Mouse (Mus musculus) right cerebral cortex, postnatal 36 days (tissue): ENCODE results near the gene Fxyd5.

ENCODE experiments used
- DNase-seq, 2 experiments: peaks; one replicate each; pipeline ENCODE4 v3.0.0; 2022; ENCODE audit warnings: low spot score in 2 of 2, mixed read lengths in 1 of 2

Gene Fxyd5

DNA sequence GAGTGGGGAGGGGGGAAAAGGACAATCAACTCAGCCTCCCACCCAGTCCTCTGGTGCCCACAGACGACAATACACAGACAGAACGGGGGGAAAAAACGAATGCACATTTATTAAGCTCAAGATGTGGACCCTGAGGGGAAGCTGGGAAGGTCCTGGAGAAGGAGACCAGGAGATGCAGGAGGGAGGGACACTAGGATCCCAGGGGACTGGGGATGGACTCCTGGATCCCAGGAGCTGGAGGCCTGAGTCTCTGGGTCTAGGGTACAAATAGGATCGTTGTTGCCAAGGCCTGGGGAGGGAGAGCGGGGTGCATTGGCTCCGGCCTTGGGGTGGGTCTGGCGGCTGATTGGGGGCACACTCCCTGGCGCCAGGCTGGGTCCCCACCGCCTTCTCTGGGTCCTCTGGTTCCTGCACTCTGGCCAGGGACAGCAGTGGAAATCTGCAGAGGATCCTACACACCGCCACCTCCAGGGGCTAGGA, at the start of gene Fxyd5:
Gene Fxyd5, minus strand, starts transcription at position 51 of the 480 bp plus-strand sequence.
- DNase-seq = no peak

DNA sequence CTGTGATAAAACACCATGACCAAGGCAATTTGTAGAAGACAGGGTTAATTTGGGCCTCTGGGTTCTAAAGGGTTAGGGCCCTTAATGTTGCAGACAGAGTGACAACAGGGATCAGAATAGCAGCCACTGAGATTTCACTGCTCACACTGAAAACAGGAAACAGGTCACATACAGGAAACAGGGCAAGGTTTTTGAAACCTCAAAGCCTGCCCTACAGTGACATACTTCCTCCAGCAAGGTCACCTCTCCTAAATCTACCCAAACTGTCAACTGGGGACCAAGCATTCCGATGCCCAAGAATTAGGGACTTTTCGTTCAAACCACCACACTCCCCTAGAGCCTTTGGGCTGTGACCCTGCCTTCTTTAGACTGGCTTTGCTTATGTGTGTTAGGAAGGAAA, 47.4 kb upstream of the Fxyd5 start:
- DNase-seq = no peak

DNA sequence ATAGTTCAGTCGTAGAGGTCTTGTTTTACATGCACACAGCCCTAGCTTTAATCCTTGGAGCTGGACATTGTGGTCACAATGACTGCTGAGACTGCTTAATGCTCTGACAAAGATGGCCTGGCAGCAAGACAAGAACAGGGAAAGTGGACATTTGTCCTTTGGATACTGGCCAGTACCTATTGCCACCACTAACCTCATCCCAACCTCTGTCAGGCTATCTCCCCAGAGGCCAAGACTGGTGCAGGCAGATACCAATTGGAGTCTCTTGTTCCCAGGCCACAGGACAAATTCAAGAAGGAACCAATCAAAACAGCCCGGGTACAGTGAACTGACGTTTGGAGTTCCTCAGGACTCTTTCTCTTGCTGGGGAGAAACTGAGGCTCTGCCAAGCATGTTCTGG, 45.9 kb upstream of the Fxyd5 start:
- no peak for DNase-seq

DNA sequence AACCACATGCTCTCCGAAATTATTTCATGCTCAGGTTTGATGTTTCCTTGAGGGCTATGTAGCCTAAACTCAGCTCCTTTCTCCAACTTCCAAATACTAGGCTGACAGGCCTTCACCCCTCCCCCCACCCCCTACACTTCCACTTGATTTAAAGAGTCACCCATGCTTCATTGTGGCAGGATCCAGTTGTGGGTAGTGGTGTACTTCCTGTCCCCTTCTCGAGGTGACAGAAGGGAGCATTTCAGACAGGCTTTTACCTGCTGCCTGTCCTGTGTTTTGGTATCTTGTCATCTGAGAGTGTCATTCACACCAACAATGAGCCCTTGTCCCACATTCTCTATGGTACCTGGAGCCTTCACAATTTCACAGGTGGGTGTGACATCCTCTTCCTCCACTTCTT, 45.0 kb upstream of the Fxyd5 start:
- DNase-seq = no peak

DNA sequence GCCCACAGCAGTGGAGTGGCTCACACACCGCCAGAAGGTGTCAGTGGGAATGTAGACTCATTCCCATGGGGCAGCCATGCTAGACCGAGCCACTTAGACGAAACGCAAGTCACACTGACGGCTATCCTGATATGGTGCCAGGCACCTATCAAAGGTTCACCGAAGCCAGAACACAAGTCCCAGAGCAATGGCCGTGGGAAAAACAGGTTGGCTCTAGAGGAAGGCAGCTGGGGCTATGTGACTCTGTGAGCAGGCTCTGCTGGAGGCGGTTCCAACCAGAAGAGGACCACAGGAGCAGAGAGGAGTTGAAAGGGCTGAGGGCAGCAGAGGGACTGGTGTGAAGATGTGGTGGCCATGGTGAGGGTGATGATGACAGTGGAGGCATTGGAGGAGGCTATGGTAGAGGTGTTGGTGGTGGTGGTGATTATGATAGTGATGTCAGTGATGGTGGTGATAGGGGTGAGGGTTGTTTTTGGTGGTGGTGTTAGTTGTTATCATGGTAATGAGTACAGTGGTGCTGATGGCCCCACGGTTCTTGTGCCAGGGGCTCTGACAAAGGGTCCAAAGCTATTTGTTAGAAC, 44.0 kb upstream of the Fxyd5 start:
- DNase-seq = no peak

DNA sequence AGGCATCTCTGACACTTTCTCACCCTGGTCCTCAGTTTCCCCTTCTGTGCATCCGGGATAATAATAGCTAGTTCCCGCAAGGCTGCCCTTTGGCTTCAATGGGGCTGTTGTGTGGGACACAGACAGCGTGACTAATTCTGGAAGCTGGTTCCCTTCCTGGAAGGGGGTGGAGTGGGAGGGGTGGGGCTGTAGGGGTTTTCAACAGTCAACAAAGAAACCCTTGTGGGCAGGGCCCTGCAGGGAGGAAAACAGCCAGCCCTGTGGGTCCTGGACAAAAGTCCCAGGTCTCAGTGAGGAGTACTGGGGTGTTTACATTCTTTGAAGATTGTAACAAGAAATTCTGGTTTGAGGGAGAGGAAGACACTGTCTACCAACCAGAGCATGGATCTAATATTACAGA, 42.9 kb upstream of the Fxyd5 start:
- DNase-seq = no peak

DNA sequence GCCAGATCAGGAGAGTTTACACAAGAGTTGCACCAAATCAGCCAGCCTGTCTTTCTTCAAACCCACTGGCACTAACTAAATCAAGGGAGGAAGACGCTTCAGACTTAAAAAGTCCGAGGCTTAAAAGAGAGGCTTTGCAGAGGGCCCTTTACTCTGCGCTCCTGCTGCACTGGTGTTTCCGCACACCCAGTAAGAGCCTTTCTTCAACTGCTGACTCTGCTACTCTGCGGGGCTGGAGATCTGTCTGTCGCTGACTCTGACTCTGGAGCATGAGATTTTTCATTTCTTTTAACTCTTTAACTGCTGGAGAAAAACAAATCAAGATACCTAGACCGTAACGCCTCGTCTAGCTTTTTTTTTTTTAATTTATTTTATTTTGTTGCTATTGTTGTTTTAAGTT, 41.9 kb upstream of the Fxyd5 start:
- no peak for DNase-seq

DNA sequence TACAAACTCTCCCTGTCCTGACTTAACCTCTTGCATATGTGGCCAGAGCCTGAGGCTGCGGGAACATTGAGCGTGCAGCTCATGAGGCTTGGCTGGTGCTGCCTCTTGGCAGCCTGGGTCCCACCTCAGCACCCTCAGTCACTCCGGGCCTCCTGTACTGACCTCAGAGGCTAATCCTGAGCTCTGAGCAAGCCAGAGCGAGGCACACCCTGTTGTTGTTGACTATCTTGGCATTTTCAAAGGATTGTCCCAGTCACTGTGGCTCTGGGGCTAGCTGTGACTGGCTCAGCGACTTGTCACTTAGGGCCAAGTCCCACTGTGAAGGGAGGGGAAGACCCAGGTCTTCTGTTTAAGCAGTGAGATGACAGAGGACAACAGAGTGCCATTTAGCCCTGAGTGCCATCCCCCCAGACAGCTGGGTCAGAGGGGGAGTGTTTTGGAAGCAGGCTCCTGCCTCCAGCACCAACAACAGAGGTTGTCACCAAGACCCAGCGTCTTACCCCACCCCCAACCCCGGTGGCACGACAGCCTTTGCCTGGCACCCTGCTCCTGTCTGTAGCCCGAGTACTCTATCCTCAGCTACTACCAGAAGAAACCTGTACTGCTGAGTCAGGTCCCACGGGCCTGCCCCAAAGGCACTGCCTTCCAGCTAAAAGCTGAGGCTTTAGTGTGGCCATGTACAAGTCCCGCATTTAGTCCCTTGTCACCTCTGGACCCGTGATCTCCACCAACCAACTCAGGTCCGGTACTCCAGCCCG, 40.7 kb upstream of the Fxyd5 start:
- no peak for DNase-seq

DNA sequence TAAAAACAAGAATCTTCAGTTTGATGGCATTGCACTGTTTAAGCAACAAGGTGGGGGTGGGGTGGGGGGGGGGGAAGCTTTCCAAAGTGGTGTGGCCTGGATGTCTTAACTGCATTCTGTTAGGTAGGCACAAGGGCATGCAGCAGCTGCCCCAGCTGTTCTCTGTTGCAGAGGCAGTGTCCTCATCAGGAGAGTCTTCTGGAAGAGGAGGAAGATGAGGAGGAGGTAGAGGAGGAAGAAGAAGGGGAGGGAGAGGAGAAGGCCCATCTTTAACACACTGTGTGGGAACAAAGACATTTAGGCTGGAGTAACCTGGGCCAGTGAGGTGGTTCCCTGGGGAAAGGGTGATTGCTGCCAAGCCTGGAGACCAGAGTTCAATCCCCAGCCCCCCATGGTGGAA, 39.8 kb upstream of the Fxyd5 start:
- no peak for DNase-seq

DNA sequence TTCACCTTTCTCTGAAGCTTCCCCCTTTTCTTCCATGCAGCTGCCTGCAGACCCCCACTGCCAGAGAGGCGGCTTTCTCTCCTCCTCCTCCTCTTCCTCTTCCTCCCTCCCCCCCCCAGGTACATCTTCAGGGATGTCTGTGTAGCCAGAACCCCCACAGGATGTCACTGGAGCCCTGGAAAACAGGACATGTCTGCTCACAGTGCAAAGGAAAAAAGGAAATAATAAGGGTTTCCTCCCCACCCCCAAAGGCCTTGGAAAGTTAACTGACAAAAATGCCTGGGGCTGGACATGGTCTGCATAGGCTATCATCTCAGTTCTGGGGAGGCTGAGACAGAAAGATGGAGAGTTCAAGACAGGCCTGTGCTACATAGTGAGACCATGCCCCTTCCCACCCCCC, 38.8 kb upstream of the Fxyd5 start:
- no peak for DNase-seq

DNA sequence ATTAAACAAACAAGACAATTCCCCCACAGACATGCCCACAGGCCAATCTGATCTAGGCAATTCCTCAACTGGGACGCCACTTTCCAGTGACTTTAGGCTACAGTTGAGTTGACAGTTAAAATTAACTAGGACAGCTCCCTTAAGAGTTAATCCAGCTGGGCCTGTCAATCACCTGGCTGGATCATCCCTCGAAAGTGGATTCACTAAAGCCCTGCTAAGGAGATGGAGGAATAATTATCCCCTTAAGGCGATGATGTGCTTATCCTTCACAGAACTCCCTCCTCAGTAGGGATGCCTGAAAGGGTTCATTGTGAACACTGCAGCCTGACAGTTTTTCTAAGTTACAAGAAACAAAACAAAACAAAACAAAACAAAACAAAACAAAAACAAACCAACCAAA, 38.3 kb upstream of the Fxyd5 start:
- no peak for DNase-seq

DNA sequence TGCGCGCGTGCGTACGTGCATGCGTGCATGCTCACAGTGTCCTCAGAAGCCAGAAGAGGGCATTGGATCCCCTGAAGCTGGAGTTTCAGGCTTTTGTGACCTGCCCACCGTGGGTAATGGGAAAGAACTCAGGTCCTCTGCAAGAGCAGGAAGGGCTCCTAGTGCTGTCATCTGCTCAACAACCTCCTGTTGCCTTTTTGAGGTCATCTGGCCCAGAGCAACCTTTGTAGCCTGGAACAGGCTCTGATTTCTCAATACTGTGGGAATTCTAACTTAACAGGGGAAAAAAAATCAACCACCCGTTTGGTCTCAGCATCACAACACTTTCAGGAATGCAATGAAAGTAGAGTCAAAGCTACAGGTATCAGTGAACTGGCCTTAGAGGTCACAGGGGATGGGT, 37.4 kb upstream of the Fxyd5 start:
- DNase-seq = no peak

DNA sequence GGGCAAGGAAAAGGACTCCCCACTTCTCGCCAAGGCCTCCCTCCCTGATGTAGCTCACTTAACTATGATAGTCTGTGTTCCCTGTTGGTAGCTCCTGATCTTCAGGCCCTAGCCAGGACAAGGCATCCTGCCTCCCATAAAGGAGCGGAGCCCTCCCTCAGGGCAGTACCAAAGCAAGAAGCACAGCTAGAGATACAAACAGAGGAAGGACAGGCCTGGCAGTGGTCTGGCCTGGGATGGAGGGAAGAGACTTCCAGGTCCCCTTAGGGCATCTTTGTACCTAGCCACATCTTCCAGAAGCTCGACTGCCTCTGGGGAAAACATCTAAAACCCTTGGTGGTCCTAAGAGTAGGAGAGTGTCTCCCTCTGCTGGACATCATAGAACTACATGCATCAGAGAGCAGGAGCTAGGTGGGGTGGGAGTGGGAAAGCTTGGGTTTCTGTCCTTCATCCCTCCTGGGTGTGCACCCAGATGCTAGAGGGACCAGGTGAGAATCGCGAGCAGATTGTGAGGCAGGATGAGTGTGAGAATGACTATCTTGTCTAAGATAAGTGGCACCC, 35.7 kb upstream of the Fxyd5 start:
- DNase-seq = no peak

DNA sequence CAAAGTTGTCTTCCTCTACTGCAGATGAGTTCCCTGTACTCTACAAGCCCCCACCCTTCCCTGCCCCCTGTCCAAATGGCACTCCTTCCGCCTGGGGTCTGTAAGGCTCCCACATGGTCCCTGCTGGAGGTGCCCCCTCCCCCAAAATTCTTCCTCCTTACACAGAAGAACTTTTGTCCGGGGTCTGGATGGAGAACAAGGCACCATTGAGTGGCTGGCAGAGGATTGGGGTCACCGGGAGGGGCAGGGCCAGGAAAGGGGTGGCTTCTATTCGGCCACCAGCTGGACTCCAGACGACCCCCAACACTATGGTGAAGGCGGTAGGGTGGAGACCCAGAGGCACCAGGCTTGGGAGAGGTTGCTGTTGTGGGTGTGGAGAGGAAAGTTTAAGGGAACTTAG, 35.2 kb upstream of the Fxyd5 start:
- no peak for DNase-seq

DNA sequence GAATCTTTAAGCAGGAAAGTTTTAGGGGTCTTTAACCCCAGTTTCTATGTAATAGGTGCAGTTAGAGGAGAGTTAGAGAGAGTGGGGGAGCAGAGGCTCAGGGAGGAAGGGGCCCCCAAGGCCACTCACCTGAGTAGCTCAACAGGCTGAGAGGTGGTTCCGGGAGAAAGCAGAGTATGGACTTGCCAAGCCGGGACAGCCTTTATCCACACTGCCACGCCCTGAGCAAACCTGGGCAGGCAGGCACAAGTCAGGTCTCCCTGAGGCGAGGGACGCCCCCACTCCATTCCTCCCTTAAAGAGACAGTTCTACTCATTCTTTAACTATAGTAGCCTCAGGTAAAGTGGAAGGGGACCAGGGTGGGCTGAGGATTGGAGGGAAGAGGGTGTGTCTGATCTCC, 34.2 kb upstream of the Fxyd5 start, which contains the start of gene Fxyd3:
Gene Fxyd3, minus strand, starts transcription at position 213 of the 400 bp plus-strand sequence.
- no peak for DNase-seq

DNA sequence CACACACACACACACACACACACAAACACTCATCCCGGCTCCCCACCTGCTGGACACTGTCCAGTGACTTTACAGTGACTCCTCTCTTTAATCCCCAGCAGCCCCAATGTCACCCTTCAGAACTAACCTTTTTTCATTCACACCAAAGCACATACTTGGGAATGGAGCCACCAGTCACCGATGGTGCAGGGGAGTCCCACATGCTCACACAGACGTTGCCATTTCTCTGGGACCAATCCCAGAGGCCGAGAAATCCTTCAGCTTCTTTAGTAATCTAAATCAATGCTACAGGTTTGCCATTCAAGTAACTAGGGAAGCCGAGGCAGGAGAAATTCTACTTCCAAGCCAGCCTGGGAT, 32.4 kb upstream of the Fxyd5 start:
- DNase-seq = no peak

DNA sequence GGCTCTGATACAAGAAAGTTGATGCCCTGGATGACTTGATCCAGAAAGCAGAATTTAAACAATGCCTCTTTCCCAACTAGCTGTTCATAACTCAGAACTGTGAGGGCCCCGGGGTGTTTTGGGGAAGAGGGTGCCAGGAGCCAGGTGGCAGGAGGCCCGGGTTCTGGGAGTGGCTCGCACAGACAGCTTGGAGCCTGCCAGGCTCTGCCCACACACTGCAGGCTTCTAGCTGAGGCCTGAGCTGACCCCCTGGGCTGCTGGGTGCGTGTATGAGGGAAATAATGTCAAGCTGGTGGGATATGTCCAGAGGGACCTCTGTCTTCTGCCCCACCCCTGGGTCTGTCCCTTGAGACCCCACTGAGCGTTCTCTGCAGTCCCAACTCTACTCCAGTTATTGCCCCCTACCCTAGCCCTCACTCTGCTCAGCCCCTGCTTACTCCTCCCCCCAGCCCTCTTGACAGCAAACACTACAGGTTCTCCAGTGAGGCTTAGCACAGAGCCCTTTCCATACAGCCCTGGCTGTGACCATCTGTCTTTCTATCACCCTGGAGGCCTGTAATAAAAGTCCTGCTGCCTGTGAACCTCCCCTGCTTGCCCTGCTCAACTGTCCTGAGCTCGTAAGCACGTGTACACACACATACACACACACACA, 31.9 kb upstream of the Fxyd5 start:
- no peak for DNase-seq

DNA sequence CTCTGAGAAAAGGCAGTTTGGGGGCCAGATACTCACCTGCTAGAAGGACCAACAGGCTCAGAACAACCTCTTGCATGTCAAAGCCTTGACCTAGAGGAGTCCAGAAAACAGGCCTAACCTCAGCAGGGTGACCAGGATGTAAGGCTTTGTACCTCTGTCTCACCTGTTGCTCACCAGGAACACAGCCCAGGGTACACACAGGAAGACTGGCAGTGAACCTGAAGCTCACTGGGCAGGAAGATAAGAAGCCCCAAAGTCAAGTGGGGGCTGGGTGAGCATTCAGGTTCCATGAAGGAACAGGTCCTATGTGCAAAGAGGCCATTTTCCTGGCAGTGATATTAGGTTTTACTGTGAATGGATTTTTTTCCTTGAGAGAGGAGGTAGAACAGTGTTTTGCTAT, 31.3 kb upstream of the Fxyd5 start:
- DNase-seq = no peak

DNA sequence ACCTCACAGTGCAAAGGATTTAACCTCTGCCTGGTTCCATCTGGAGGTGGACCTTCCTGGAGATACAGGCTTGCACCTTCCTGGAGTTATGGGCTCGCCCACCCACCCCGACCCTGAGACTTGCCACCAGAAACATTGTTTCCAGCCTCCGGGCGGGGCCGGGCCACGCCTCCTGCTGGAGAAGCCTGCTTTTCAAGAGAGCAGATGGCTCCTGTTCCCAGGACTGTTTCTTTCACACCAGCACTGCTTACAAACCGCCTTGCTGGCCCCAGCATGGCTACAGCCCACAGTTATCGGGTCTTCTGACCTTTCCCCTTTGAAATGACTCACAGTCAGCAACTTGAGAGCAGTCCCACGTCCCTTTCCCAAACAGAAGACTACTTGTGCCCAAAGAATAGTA, 30.0 kb upstream of the Fxyd5 start:
- no peak for DNase-seq

DNA sequence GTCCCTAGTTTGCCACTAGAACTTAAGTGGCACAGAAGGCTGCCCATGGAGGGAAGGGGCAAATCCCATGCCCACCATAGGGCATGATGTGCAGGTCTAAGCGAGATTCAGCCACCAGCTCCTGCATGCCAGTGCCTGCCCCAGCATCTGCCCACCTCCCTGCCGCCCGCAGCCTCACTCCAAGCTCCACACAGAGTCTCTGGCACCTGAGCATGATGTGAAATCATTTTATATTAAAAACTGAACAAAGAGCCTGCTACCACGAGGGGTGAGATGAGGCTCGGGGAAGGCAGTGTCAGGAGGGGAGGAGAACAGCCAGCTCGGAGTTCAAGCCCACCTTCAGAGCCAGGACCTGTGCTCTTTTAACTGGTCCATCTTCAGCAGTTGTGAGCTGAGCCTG, 28.0 kb upstream of the Fxyd5 start:
- DNase-seq = no peak

DNA sequence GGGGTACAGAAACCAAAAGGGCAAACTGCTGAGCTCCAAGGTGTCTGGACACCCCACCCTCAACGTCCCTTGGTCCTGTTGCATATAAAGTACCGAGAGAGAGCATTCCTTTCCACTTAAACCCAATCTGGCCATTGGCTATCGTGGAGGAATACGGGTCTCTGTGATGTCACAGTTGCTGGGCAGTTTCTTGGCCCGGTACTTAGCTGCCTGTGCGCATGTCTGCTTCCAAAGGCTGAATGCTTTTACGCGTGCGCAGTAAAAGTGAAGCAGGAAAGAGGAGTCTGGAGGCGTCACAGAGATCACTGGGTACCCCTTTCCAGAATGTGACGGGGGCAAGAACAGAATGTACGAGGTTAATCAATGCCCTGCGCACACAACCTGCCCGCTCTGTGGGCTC, 27.2 kb upstream of the Fxyd5 start:
- DNase-seq = no peak

DNA sequence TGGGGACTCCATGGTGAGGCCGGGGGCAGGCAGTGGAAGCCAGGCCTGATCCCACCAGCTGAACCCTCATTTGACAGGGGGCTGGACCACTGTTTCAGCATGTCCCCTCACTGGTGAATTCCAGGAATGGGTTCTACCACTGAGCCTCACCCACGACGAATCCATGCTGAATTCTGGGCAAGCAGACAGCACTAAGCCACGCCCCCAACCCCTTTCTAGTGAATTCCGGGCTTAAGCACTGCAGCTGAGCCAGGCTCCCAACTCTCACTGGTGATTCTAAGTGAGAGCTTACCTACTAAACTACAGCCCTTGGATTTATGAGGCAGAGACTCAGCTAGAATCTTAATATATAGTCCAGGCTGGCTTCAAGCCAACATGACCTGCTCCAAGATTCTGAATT, 25.6 kb upstream of the Fxyd5 start:
- DNase-seq = no peak

DNA sequence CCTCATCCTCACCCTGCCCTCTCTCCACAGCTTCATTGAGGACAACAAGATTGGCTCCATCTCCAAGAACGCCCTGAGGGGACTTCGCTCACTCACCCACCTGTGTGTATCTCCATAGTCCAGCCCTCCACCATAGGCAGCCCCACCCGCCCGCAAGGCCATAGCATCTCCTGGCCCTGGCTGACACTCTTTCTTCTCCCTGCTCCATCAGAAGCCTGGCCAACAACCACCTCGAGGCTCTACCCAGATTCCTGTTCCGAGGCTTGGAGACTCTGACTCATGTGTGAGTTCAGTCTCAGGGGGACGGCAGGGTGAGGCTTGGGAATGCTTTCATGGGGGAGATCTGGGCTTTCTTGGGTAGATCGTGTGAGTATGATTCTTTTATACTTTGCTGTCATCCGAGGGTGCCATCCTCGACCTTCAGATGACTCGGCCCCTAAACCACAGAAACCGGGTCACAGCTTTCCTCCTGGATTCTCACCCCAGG, 20.8 kb upstream of the Fxyd5 start:
- DNase-seq = no peak
